Mouse (Mus musculus) kidney, postnatal 36 days (tissue): ENCODE measurements around the gene Wnk1.
"Not testable (repeated sequence)": the region's sequence is repeated elsewhere in the genome, so short reads cannot be mapped to it uniquely, and the experiment has no call there.

Source experiments
- DNase-seq, 2 experiments: peaks; one replicate each; pipeline ENCODE4 v3.0.0; 2021 to 2022; ENCODE audit warnings: mixed read lengths in 2 of 2

Gene Wnk1

DNA sequence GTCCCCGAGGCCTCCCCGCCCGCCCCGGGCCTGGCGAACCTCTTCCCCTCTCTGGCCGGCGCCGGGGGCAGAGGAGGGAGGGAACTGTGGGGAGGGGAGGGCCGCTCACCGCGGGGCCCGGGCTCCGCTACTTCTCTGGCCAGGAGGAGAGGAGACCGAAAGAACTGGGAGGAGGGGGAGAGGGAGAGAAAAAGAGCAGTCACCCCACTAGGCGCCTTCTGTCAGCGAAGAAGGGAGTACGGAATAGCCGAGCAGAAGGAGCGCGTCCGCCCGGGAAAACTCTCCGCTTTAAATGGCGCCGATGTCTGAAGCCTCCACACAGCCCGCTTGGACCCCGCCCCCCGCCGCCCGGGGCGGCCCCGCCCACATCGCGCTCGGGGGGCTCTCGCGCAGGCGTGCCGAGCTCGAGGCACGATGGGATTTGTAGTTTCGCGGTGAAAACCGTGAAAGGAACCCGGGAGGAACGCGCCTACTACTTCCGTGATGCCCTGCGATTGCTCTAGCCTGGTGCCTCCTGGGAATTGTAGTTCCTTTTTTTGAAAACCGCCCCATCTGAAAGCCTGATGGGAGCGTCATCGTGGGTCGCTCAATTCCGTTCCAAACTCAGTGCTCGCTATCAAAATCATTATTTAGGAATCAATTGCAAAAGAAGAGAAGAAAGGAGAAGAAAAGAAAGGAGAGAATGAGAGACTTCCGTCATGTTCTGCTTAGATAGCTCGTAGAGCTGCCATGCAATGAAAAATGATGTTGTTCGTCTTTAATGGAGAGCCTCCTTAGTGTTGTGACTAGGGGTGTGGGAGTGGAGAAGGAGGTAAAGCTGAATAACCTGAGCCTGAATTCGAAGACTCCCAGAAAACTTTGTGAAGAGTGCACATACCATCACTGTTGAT is at the start of gene Wnk1:
Wnk1 (minus strand) TSS at position 307 of the 890 bp plus-strand sequence.
- DNase-seq = peak; percentile 98

DNA sequence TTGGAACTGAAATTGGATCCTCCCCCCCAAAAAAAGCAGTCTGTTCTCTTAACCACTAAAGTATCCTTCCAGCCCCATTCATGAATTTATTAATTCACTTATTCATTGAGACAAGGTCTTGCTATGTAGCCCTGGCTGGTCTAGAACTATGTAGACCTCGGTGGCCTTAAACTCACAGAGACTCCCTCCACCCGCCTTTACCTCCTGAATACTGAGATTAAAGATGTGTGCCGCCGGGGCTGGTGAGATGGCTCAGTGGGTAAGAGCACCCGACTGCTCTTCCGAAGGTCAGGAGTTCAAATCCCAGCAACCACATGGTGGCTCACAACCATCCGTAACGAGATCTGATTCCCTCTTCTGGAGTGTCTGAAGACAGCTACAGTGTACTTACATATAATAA is 48.6 kb upstream of the Wnk1 start:
- not testable (repeated sequence) for DNase-seq

- no peak for DNase-seq
These were observed 47.4 kb upstream of the Wnk1 start for GRCm38 (mm10) chr6:120085832-120086231.

GRCm38 (mm10) chr6:120084983-120085382 is 46.5 kb upstream of the Wnk1 start:
- no peak for DNase-seq

GRCm38 (mm10) chr6:120083442-120083841 is 45.0 kb upstream of the Wnk1 start:
- no peak for DNase-seq

GRCm38 (mm10) chr6:120082951-120083411 is 44.5 kb upstream of the Wnk1 start:
- DNase-seq = no peak

DNA sequence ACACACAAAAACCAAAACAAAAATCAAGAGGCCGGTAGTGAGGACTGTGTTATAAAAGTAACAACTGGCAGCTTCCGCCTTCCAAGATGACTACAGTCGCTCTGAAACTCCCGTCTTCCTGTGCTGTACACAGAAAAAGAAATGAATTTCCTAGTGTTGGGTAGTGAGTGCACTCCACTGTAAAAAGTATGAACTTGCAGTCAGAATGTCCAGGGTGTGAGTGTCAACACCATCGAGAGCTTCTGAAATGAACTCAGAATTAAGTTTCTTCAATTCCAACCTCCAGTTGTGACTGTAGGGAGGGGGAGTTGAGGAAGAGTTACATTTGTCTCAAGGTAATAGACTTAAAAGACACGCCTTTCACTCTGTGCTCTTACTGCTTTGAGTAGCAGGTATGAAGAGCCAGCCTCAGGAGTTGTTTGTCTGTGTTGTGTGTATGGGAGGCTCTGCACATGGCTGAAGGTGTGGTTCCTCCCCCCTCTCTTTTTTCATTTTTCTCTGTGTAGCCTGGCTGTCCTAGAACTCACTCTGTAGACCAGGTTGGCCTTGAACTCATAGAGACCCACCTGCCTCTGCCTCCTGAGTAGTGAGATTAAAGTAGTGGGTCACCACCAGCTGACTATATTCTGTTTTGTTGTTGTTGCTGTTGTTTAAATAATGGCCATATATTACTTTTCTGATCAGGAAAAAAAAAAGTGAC is 43.9 kb upstream of the Wnk1 start:
- DNase-seq = no peak

DNA sequence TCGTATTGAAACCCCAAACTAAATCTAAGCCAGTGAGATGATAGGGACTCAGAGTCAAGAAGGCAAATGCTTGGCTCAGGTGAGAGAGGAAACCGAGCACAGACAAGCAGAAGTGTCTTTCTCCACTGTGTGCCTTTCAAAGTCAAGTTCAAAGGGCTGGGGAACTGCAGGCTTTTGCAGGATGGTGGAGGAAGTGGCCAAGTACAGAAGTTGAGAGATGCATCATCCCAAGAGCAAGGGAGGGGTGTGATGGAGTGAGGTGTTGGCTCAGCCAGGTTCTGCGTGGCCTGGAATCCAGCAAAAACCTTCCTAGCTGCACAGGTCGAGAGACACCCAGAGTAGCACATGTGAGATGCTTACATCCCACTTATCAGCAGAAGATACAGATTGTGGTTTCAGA is 43.0 kb upstream of the Wnk1 start:
- DNase-seq = no peak

DNA sequence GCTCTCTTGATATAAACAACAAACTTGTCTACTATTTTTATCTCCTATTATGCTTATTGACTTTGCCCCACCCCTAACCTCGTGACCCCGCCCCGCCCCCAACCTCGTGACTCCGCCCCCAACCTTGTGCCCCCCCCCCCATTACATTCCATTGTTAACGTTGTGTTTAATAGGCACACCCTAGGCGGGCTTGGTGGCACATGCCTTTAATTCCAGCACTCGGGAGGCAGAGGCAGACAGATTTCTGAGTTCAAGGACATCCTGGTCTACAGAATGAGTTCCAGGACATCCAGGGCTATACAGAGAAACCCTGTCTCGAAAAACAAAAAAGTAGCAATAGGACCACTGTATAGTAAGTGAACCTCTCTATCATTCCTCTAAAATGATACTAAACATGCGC is 41.1 kb upstream of the Wnk1 start:
- no peak for DNase-seq

GRCm38 (mm10) chr6:120076619-120077450 is 38.4 kb upstream of the Wnk1 start:
- no peak for DNase-seq

DNA sequence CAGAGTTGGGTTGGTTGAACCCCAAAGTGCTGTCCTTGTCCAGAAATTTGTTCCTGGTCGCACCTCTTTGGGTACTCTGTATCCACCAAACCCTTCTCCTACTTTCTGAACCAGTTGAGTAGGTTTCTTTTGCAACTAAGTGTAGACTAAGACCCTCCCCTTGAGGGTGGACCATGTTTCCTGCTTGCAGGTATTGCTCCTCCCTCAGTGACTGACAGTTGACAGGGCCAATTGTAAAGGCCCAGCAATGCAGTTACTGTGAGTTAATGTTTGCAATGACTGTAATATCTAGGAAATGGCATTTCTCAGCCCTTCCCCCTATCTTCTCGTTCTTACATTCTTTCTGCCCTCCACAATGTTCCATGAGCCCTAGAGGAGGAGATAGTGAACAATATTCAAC is 34.2 kb upstream of the Wnk1 start:
- DNase-seq = no peak

DNA sequence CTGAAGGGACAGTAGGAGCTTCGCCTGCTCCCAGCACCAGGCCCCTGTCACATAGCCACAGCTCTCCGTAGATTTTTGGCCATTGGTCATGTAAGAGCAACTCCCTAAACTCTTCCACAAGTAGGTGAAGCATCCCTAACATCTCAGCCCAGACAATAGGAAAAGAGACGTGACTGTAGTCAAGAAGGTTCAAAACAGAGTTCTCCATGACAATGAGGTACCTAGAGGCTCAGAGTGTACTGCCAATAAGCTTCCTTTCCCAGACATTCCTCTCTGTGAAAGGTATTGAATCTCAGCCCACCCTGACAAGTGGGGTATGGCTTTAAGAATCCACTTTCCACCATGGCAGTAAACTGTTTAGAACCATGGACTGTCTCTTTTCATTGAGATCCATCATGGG is 31.1 kb upstream of the Wnk1 start:
- no peak for DNase-seq

- DNase-seq = no peak
These were observed 27.2 kb upstream of the Wnk1 start for GRCm38 (mm10) chr6:120065552-120066177.

- DNase-seq = no peak
These were observed 26.2 kb upstream of the Wnk1 start for GRCm38 (mm10) chr6:120064627-120065026.

GRCm38 (mm10) chr6:120062934-120063333 is 24.5 kb upstream of the Wnk1 start:
- DNase-seq = no peak

DNA sequence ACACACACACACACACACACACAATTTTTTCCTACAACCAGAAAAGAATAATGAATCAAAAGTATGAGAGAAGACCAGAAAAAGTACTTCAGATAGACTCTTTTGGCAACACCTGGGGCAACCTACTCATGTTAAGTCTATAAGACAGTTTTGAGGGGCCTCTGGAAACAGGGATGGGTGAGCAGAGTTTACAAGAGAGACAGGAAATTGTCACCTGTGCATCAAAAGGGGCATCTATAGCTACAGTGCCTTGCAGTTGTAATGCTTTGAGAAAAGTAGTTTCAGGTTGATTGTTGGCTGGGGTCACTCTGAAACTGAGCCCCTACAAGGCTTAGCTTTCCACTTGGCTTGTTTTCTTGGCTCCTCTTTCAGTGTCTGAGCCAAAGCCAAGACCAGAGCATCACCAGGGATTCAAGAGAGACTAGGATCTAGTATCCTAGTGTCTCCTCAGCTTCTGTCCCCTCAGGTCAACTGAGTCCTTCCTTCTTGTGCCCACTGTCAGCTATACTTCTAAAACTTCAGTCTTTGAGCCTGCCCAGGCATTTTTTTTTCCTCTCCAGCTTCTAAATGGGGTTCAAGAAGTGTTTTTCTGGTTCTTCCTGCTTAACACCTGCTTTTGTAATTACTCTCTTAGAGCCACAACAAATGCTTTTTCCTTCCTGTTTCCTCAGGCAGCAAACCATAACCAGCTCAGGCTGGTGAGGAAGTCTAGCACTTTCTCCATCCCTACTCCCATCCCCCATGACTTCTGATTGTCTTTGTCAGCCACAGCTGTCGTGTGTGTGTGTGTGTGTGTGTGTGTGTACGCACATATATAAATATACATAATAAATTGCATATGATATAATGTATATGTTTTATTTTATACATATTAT is 17.4 kb upstream of the Wnk1 start:
- peak in 1 of 2 experiments; percentile 2 for DNase-seq

- no peak for DNase-seq
These were observed 15.9 kb upstream of the Wnk1 start for GRCm38 (mm10) chr6:120054412-120054811.

DNA sequence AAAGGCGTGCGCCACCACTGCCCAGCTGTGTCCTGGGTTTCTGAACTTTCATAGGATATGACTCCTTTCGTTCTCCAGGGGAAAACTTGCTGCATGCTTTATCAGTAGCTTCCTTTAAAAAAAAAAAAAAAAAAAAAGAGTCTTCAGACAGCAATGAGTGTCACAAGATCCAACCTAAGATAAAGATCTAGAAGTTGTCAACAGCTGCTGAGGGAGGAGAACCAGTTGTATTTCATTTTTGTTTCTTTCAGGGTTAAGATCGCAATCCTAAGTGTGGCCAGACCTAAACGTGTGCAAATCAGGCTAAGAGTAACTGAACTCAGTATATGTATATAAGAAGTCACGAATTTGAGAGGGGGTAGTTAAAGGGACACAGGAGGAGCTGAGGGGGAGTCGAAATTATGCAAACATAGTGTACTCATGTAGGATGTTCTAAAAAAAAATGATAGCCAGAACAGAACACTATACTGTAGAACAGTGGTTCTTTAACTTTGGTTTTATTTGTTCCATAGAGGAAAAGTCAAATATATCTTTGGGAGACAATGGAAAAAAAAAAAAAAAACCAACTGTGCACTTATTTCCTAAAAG is 9.3 kb upstream of the Wnk1 start:
- no peak for DNase-seq

DNA sequence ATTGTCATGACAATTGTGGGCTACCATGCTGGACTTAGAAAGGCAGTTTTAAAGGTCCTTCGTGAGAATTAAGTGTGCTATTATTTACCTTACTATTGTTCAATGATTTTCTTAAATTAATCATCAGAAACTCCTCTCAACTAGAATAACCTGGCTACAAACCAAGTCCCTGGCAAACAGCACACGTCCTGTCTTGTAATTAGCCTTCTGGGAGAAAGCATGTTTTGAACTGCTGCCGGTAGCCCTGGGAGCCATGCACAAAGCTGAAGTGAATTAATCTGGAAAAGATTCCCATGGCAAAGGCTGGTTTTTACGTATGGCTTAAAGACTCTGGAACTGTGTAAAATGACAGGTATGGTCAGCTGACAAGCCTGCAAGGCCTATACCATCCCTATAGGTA is 6.9 kb upstream of the Wnk1 start:
- no peak for DNase-seq

DNA sequence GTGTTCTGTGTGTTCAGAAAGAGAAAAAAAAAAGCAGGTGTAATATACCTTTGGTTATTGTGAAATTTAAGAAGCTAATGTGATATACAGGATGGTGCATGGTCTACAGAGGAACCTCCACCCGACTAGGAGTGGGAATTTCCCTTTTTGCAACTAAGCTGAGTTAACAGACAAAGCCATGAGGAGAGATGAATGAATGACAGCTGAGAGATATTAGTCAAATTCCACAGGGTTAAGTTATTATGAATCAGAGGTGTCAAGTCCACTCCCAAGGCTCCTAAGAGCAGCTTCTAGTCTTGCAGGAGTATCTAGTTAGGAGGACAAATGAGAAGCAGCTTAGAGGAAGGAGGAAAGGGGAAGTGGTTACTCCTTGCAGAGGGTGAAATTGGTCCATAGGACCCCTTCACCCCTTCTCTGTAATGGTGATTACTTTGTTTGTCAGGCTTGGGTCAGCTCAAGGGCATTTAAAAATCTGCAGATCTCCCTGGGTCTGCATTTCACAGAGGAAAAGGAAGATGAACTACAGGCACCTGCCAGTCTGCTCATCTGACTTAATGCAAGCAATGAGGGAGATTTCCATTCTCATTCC is 4.3 kb upstream of the Wnk1 start:
- no peak for DNase-seq

GRCm38 (mm10) chr6:120040557-120040857 is 2.0 kb upstream of the Wnk1 start:
- DNase-seq = no peak
